Mouse (Mus musculus) kidney, postnatal 0 days (tissue): ENCODE measurements around the gene Gm10024. TPM values are rescaled to one million over a fixed set of nuclear protein-coding genes. Genes with fewer than 3 reads are reported as not detected.
A peak's percentile ranks its signal among the peaks of the same experiment; 100 is the strongest.
"Not testable (repeated sequence)": the region's sequence is repeated elsewhere in the genome, so short reads cannot be mapped to it uniquely, and the experiment has no call there.

Experiments used
- ATAC-seq: fragments of 200-750 bp; cut with Nextera tagmentation; replicated peaks from 2 replicates; pipeline ENCODE4 v1.8.0; 2017; ENCODE audit warnings: low read depth, moderate number of reproducible peaks, moderate TSS enrichment, moderate library complexity; ENCODE audit not compliant: low FRiP score
- DNase-seq: peaks from one replicate; pipeline ENCODE4 v3.0.0-alpha.2; 2016; ENCODE audit warnings: low spot score
- H3K27ac ChIP-seq: fragments of 300-500 bp; sonication (generic); 2 replicates; pipeline ENCODE4 v1.5.1; 2014; ENCODE audit warnings: mild to moderate bottlenecking
- H3K27me3 ChIP-seq: fragments of 300-500 bp; sonication (generic); 2 replicates; pipeline ENCODE4 v1.6.1; 2014; ENCODE audit warnings: low read length, mixed read lengths; ENCODE audit not compliant: insufficient read depth
- H3K36me3 ChIP-seq: fragments of 300-500 bp; sonication (generic); 2 replicates; pipeline ENCODE4 v1.6.1; 2014; ENCODE audit warnings: low read length, mixed read lengths; ENCODE audit not compliant: insufficient read depth
- H3K4me1 ChIP-seq: fragments of 300-500 bp; sonication (generic); replicated peaks from 2 replicates; pipeline ENCODE4 v1.6.1; 2014; ENCODE audit warnings: antibody characterized with exemption, low read length, mixed read lengths; ENCODE audit not compliant: insufficient read depth
- H3K4me2 ChIP-seq: fragments of 300-500 bp; sonication (generic); 2 replicates; pipeline ENCODE4 v1.6.1; 2014; ENCODE audit warnings: mild to moderate bottlenecking, low read length, moderate library complexity, mixed read lengths
- H3K4me3 ChIP-seq: fragments of 300-500 bp; sonication (generic); replicated peaks from 2 replicates; pipeline ENCODE4 v1.5.1; 2014; ENCODE audit warnings: low read depth, low read length
- H3K9ac ChIP-seq: fragments of 300-500 bp; sonication (generic); 2 replicates; pipeline ENCODE4 v1.6.1; 2014; ENCODE audit warnings: low read depth, low read length
- H3K9me3 ChIP-seq: fragments of 300-500 bp; sonication (generic); replicated peaks from 2 replicates; pipeline ENCODE4 v1.6.1; 2016; ENCODE audit warnings: low read length, inconsistent platforms, mixed read lengths
- CTCF ChIP-seq: IDR thresholded peaks from 2 replicates; pipeline ENCODE4 v1.5.1; 2016; ENCODE audit warnings: antibody characterized with exemption, low read depth, mild to moderate bottlenecking, moderate library complexity
- WGBS: fragments of 180-500 bp; shearing (Covaris S2); extraction: QIAGEN DNeasy Blood & Tissue Kit; methylation state at CpG from one replicate; pipeline ENCODE4 v1.1.7; 2014; 5-methylcytosine and 5-hydroxymethylcytosine counted together
- polyA plus RNA-seq: library from polyadenylated mRNA; unstranded; fragments of >200 nt; fragmentation: Nextera tagmentation; extraction: Ambion mirVana; gene quantifications from 2 replicates; pipeline ENCODE4 v1.2.1, GENCODE M21; 2015

Gene Gm10024
- polyA plus RNA-seq, result not detected in 2 replicates

DNA sequence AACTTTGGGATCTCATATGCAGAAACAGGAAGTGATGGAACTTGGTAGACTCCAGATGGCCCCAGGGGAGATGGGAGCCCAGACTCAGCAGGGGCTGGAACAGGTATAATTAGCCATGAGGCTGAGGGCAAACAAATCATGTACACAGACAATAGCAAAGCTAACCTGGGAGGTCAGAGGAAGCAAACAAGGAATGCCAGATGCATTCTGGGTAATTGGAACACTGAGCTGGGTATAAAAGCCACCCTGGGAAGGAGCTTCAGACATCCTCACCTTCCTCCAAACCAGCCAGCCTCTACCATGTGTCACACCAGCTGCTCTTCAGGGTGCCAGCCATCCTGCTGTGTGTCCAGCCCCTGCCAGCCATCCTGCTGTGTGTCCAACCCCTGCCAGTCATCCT, at the start of gene Gm10024:
Gene Gm10024, plus strand, starts transcription at position 301 of the 400 bp plus-strand sequence.
- H3K4me2 ChIP-seq, ATAC-seq, H3K27me3 ChIP-seq, H3K4me3 ChIP-seq, H3K9me3 ChIP-seq, H3K27ac ChIP-seq, H3K9ac ChIP-seq, H3K4me1 ChIP-seq, DNase-seq, H3K36me3 ChIP-seq: not testable (repeated sequence)

DNA sequence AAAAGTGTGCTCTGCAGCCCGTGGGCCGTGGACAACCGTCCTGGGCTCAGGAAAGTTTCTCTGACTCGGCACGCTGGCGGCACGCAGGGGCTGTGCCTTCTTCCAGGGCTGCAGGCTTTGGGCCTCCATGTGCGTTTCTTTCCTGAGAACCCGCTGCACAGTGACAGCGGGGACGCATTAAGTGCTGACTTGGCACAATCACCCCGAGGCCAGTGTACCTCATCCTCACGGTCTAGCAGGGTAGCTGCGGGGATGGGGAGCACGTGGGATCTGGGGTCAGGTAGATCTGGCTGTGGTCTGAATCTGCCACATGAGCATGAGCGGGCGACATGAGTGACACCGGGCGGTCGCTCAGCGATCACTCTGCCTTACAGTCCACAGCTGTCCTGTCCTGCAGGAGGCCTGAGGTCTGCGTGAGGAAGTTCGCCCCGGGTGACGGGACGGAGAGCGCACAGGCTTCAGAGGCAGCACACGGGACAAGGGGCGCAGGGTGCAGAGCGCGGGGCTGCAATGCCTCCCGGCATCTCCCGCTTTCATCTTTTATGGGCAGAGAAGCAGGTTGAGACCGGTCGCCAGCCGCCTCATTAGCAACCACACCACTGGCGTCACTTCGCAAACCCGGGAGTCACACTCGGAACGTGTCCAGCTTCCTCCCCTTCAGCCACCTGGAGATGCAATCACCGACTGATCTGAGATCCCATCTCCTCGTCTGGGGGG, 47.1 kb upstream of the Gm10024 start:
- DNase-seq (no peak), ATAC-seq (0 out of 2 replicates have a peak, but pooled peaks have one; percentile 35)
- Histone ChIP-seq H3K9me3 (no peaks in the 10 kb centered on the region), H3K4me1 (no peaks in the 10 kb centered on the region), H3K27me3 (no peaks in the 10 kb centered on the region), H3K27ac (no peak overlapping the region), H3K36me3 (no peaks in the 10 kb centered on the region), H3K4me2 (peak overlapping the region; percentile 45), H3K4me3 (no peak overlapping the region), H3K9ac (no peak overlapping the region; the same call in 1 of the 2 replicates)
- TF ChIP-seq CTCF, result no peak
- 24% methylated on average over 43 of the region's 43 CpGs for WGBS

DNA sequence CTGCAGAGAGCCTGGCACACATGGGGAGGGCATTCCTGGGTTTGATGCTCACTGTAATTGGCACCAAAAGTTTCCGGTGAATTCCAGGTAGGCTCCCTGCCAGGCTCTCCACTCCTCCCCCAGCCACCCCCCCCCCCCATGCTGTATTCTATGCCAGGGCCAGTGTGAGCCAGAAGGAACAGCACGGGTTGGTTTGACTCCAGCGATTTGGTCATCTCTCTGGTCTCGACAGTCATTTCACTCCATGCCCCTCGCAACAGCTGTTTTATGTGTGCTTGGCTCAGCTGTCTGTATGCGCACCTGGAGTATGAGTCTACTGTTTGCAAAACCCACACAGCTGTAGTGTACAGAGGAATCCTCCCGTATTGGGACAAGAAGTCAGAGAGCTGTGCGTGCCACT, 44.9 kb upstream of the Gm10024 start:
- Histone ChIP-seq H3K4me3 (no peak overlapping the region), H3K4me1 (no peaks in the 10 kb centered on the region), H3K36me3 (no peaks in the 10 kb centered on the region), H3K9ac (no peak overlapping the region), H3K4me2 (no peak overlapping the region), H3K27me3 (no peaks in the 10 kb centered on the region), H3K9me3 (no peaks in the 10 kb centered on the region), H3K27ac (no peak overlapping the region)
- ATAC-seq (no peak), DNase-seq (no peak)
- TF ChIP-seq CTCF, result no peak
- WGBS, result 69% methylated on average over 8 of the region's 8 CpGs

DNA sequence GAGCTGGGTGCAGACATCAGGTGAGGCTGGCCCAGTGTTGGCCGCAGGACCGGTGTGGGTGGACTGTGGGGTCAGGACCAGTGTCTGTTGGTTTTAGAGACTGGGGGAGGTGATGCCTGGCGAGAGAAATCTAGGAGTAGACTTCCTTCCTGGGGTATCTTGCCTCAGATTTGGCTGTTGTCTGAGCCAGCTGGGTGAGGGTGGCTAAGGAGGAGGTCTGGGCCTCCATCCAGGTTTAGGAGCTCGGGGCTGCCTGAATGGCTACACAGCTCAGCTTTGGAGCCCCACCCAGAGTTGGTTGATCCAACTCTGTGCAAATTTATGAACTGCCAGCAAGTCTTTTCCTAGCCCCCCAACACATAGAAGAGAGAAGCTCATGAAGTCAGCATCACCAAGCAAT, 43.9 kb upstream of the Gm10024 start:
- ATAC-seq, result no peak

DNA sequence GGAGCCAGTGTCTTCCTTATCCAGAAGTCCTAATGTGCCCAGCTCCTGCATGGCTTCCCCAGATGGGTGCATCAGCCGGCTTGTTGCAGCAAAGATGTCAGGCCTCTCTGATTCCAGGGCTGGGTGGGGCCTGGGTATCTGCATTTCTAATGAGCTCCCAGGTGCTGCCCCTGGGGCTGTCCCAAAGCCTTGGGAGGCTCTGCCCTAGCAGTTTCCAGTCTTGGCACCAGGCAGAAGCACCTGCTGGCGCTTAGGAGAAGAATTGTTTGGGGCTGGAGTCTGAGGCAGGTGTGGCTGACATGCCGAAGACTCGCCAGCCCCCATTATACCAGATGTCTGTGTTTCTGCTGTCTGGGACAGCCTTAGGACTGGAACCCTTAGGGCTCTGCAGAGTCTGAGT, 40.5 kb upstream of the Gm10024 start:
- 80% methylated on average over 4 of the region's 4 CpGs for WGBS
- H3K36me3 ChIP-seq, result no peaks in the 10 kb centered on the region

More for the DNA sequence above, 43.9 kb upstream of the Gm10024 start:
- no peak for DNase-seq
- H3K27ac ChIP-seq, result no peak overlapping the region
- no peaks in the 10 kb centered on the region for H3K36me3 ChIP-seq
- H3K9me3 ChIP-seq, result no peaks in the 10 kb centered on the region
- no peak for TF ChIP-seq CTCF
- H3K9ac ChIP-seq, result no peak overlapping the region
- H3K27me3 ChIP-seq, result no peaks in the 10 kb centered on the region
- no peak overlapping the region for H3K4me3 ChIP-seq
- no peak overlapping the region for H3K4me2 ChIP-seq
- WGBS, result 68% methylated on average over 4 of the region's 4 CpGs
- no peaks in the 10 kb centered on the region for H3K4me1 ChIP-seq

DNA sequence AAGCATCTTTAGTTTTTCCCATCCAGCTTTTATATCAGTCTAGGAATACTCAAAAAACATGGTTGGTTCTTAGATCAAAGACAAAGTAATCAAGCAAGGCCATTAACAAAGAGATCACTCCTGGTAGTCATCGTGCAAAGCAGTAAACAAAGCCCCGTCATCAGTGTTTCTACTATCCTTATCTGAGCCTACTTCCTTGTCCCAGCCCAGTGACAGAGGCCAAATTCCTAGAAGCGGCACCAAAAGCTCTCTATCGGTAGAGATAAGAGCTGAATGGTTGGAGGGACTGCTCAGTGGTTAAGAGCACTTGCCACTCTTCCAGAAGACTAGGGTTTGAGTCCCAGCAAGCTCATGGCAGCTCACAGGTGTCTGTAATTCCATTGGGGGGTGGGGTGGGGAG, 39.7 kb upstream of the Gm10024 start:
- H3K27me3 ChIP-seq, result no peaks in the 10 kb centered on the region; the same call in 1 of the 2 replicates
- no peaks in the 10 kb centered on the region for H3K9me3 ChIP-seq
- H3K4me3 ChIP-seq, result no peak overlapping the region
- H3K4me1 ChIP-seq, result no peaks in the 10 kb centered on the region
- DNase-seq (no peak), ATAC-seq (no peak)
- no peaks in the 10 kb centered on the region for H3K36me3 ChIP-seq
- H3K9ac ChIP-seq, result no peak overlapping the region
- H3K4me2 ChIP-seq, result no peak overlapping the region
- WGBS, result 64% methylated on average over 4 of the region's 4 CpGs
- no peak for TF ChIP-seq CTCF
- no peak overlapping the region for H3K27ac ChIP-seq

More for the DNA sequence above, 40.5 kb upstream of the Gm10024 start:
- no peaks in the 10 kb centered on the region for H3K4me1 ChIP-seq
- ATAC-seq (no peak), DNase-seq (no peak)
- H3K27me3 ChIP-seq, result no peaks in the 10 kb centered on the region
- no peak overlapping the region for H3K4me2 ChIP-seq
- no peak overlapping the region for H3K4me3 ChIP-seq
- H3K27ac ChIP-seq, result no peak overlapping the region
- H3K9ac ChIP-seq, result no peak overlapping the region
- H3K9me3 ChIP-seq, result no peaks in the 10 kb centered on the region
- no peak for TF ChIP-seq CTCF
